Mouse (Mus musculus) adrenal gland, postnatal 14 days (tissue): ENCODE results near the gene Ssh3. TPM values are rescaled to one million over a fixed set of nuclear protein-coding genes. Genes with fewer than 3 reads are reported as not detected.
"Not testable (repeated sequence)": the region's sequence is repeated elsewhere in the genome, so short reads cannot be mapped to it uniquely, and the experiment has no call there.

Experiments
- DNase-seq: peaks from one replicate; pipeline ENCODE4 v3.0.0; 2021; ENCODE audit warnings: mixed read lengths
- total RNA-seq: library from RNA; stranded (reverse); gene quantifications from 2 replicates; pipeline ENCODE4 v1.2.3, GENCODE M21; 2021

Gene Ssh3
- total RNA-seq, 1 experiment from 2014 or later = 17.3 TPM

GRCm38 (mm10) chr19:4296611-4297010 lies 27.6 kb upstream of the Ssh3 start:
- DNase-seq = no peak

- DNase-seq = no peak
Observed at GRCm38 (mm10) chr19:4295391-4295790, 26.4 kb upstream of the Ssh3 start.

- DNase-seq = peak; percentile 72
Observed at GRCm38 (mm10) chr19:4294381-4295097, 25.6 kb upstream of the Ssh3 start.

- DNase-seq = no peak
Observed at GRCm38 (mm10) chr19:4291161-4291560, 22.2 kb upstream of the Ssh3 start.

GRCm38 (mm10) chr19:4290749-4291148 lies 21.8 kb upstream of the Ssh3 start:
- peak; percentile 2 for DNase-seq

- DNase-seq = peak; percentile 6
Observed at GRCm38 (mm10) chr19:4283653-4284052, 14.7 kb upstream of the Ssh3 start.

GRCm38 (mm10) chr19:4282898-4283553 lies 14.0 kb upstream of the Ssh3 start, which contains the start of gene Ankrd13d:
Ankrd13d (minus strand) TSS chr19:4283137.
- DNase-seq = peak; percentile 94

- DNase-seq = no peak
Observed at GRCm38 (mm10) chr19:4280425-4280824, 11.4 kb upstream of the Ssh3 start.

GRCm38 (mm10) chr19:4279487-4279886 lies 10.5 kb upstream of the Ssh3 start:
- DNase-seq = peak; percentile 24

GRCm38 (mm10) chr19:4270972-4271371 lies 2.0 kb upstream of the Ssh3 start:
- no peak for DNase-seq

- DNase-seq = peak; percentile 63
Observed at GRCm38 (mm10) chr19:4270187-4270586, 1.2 kb upstream of the Ssh3 start.

GRCm38 (mm10) chr19:4265956-4266355 lies 3.0 kb downstream of the Ssh3 start:
- DNase-seq = no peak

GRCm38 (mm10) chr19:4264171-4264780 lies 4.7 kb downstream of the Ssh3 start:
- DNase-seq = peak; percentile 49

GRCm38 (mm10) chr19:4263702-4264101 lies 5.3 kb downstream of the Ssh3 start:
- DNase-seq = no peak

- no peak for DNase-seq
Observed at GRCm38 (mm10) chr19:4262756-4263155, 6.2 kb downstream of the Ssh3 start.

- DNase-seq = no peak
Observed at GRCm38 (mm10) chr19:4261038-4261698, 7.8 kb downstream of the Ssh3 start.

GRCm38 (mm10) chr19:4257897-4258252 lies 11.1 kb downstream of the Ssh3 start:
- DNase-seq = no peak

- peak; percentile 94 for DNase-seq
Observed at GRCm38 (mm10) chr19:4257216-4257896, 11.6 kb downstream of the Ssh3 start.

- no peak for DNase-seq
Observed at GRCm38 (mm10) chr19:4255583-4256162, 13.3 kb downstream of the Ssh3 start.

GRCm38 (mm10) chr19:4254230-4254629 lies 14.8 kb downstream of the Ssh3 start:
- DNase-seq = no peak

- DNase-seq = not testable (repeated sequence)
Observed at GRCm38 (mm10) chr19:4248683-4249082, 20.3 kb downstream of the Ssh3 start.

- DNase-seq = no peak
Observed at GRCm38 (mm10) chr19:4247010-4247409, 22.0 kb downstream of the Ssh3 start.
